Mouse (Mus musculus) yolk sac, embryonic 10.5 days (tissue): ENCODE measurements at regions not wholly inside any gene's neighbourhood (a gene's known extent, or its start where the extent isn't known, plus 50 kb on each side); places are given as distances from the start of the nearest gene placed in this dataset.
A peak's percentile ranks its signal among the peaks of the same experiment; 100 is the strongest.

Experiments
- DNase-seq: peaks from one replicate; pipeline ENCODE4 v3.0.0-alpha.2; 2017; ENCODE audit warnings: low spot score

- peak; percentile 84 for DNase-seq
Measured at GRCm38 (mm10) chr10:66909905-66910681, 185.8 kb upstream of the Jmjd1c start.

GRCm38 (mm10) chr10:66911261-66911911 is 184.5 kb upstream of the Jmjd1c start:
- DNase-seq = peak; percentile 38

GRCm38 (mm10) chr10:66912440-66912839 is 183.5 kb upstream of the Jmjd1c start:
- no peak for DNase-seq

DNA sequence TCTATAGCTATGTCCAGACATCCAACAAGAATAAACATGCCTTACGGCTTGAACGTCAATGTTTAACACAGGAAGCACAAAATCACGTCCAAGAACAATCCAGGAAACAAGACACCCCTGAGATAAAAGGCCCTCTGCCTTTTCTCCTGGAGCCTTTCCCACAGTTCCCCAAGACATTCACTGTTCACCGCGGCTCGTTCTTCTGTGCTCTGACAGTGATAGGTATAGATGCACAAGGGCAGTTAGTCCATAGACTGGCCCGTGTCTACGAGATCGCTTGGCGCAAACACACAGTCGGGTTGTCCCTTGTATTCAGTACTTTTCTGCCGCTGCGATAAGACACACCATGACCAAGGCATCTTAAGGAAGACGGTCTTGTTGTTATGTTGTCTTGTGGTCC is 182.7 kb upstream of the Jmjd1c start:
- no peak for DNase-seq

DNA sequence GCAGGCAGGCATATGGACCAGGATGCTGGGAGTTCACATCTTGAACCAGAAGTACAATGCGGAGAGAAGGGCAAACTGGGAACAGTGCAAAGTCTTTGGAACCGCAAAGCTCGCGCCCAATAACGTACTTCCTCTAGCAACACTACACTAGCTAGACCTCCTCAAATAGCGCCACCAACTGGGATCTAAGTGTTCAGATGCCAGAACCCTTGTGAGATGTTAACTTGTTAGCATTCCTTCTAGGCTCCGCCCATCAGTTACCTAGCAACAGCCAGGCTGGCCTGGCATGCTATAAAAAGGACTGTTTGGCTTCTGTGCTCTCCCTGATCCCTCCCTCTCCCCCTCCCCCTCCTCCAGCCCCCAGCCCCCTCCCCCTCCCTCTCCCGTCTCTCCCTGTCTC is 182.3 kb upstream of the Jmjd1c start:
- peak; percentile 53 for DNase-seq

GRCm38 (mm10) chr10:66914288-66914975 is 181.5 kb upstream of the Jmjd1c start:
- peak; percentile 34 for DNase-seq

DNA sequence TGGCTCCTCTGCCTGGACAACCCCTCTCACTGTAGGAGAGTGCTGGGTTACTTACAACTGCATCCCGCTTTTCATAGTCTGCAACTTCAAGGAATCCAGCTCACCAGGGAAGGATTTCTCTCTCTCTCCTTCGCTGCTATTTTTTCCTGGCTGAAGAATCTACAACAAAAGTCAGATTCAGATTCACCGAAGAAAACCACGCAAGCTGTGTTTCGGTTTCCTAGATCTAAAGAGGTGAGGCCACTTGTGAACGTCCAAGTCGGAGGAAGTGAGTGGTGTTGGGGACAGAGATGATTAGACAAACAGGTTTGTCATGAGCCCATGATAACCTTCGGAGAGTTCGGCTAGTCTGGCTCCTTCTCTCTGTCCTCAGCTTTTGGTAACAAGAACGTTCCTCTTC is 180.1 kb upstream of the Jmjd1c start:
- DNase-seq = no peak

DNA sequence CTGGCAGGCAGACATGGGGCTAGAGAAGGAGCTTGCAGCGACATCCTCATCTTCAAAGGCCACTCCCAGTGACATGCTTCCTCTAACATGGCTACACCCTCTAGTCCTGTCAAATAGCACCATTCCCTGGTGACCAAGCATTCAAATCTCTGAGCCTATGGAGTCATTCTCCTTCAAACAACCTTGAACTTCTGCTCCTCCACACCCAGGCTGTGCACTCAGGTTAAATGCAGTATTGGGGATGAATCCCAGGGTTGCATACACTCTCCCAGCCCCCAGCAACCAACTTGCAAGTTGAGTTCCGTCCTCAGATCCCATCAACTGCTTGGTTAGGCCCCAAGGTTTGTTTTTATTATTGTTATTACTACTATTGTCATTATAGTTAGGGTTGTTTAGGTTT is 178.2 kb upstream of the Jmjd1c start:
- DNase-seq = no peak

- no peak for DNase-seq
Measured at GRCm38 (mm10) chr10:66918713-66919112, 177.2 kb upstream of the Jmjd1c start.

GRCm38 (mm10) chr10:66919953-66920760 is 175.8 kb upstream of the Jmjd1c start:
- peak; percentile 74 for DNase-seq

GRCm38 (mm10) chr10:66920761-66921684 is 174.9 kb upstream of the Jmjd1c start:
- DNase-seq = peak; percentile 81

GRCm38 (mm10) chr10:66921776-66922175 is 174.1 kb upstream of the Jmjd1c start:
- no peak for DNase-seq

GRCm38 (mm10) chr10:66922314-66922713 is 173.6 kb upstream of the Jmjd1c start:
- no peak for DNase-seq

DNA sequence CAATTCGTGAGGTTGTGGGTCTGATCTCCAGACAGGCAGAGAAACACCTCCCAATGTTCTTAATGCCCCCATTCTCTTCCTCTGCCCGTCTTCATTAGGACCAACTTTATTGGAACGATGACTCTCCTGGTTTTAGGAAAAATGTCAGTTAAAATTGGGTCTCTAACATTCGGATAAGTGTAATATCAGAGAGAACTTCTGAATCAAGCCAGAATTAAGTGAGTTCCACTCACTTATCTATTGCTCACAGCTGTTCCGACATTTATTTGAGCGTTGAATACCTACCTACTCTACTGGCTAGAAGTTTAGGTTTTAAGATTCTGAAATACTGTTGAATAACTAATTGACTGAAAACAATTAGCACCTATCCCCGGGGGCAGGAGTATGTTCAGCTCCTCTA is 172.0 kb upstream of the Jmjd1c start:
- DNase-seq = no peak

DNA sequence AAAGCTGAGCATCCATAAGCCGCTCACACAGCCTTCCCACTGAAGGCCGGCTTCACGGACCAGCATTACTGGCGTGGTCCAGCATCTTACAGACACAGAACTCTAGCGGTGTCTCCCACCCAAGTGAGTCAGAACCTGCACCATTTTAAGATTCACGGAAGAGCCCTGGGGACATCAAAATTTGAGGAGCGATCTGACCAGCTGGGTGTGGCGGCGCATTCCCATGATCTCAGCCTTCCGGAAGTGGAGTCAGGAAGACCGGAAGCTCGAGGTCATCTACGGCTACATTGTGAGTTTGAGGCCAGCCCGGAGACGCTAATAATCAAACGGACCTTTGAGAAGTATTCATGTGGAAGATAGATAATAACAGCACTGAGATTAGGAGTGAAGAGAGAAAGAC is 171.5 kb upstream of the Jmjd1c start:
- DNase-seq = no peak

DNA sequence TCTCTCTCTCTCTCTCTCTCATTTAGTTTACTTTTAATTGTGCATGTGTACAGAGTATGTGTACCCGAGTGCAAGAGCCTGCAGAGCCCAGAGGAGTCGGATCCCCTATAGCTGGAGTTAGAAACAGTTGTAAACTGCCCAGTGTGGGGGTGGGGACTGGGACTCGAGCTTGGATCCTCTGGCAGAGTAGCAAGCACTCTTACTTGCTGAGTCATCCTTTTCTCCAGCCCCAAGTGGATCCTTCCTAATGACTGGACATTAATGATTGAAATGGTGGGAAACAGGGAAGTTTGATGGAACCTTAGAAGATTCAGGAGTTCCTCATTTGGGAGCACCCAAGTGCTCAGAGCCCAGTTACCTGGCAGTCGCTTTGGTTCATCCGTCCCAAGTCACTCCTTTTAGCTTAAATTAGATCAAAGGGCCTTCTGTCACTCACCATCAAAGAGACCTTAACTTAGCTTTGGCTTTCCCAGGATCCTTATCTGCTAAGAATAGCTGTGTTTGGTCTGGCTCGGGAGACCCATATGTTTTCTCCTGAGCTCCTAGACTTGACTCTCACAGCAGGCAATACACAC is 170.3 kb upstream of the Jmjd1c start:
- DNase-seq = no peak

- DNase-seq = no peak
Measured at GRCm38 (mm10) chr10:66927651-66928050, 168.3 kb upstream of the Jmjd1c start.

GRCm38 (mm10) chr10:66928211-66928990 is 167.5 kb upstream of the Jmjd1c start:
- peak; percentile 73 for DNase-seq

- peak; percentile 26 for DNase-seq
Measured at GRCm38 (mm10) chr10:66930563-66930962, 165.4 kb upstream of the Jmjd1c start.

DNA sequence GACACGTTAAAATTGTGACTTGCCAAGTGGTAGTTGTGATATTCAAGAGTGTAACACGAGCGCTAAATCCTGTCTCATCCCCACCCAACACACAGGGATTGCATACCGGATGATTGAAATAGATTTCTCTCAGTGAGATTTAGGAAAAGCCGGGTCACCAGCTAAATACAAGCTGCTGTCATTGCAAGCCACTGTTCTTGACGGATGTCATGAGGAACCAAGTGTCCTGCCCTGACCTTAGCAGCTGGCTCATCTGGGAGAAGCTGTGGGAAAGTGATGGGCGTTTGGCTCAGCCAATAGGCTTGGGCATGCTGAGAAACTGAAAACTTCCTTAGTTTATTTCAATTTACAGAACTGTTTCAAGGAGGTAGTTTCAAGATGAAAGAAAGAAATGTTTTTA is 164.4 kb upstream of the Jmjd1c start:
- no peak for DNase-seq
